Mouse (Mus musculus) embryonic facial prominence, embryonic 12.5 days (tissue): ENCODE measurements around the gene Gm42669. TPM values are rescaled to one million over a fixed set of nuclear protein-coding genes. Genes with fewer than 3 reads are reported as not detected.

ENCODE experiments used
- ATAC-seq: fragments of 200-750 bp; cut with Nextera tagmentation; 2 replicates; pipeline ENCODE4 v1.8.0; 2017; ENCODE audit not compliant: insufficient number of reproducible peaks, insufficient read depth, low FRiP score, low TSS enrichment
- H3K27ac ChIP-seq: fragments of 300-500 bp; sonication (generic); 2 replicates; pipeline ENCODE4 v1.5.1; 2016; ENCODE audit warnings: mild to moderate bottlenecking
- H3K27me3 ChIP-seq: fragments of 300-500 bp; sonication (generic); 2 replicates; pipeline ENCODE4 v1.6.1; 2016; ENCODE audit warnings: mild to moderate bottlenecking, moderate library complexity
- H3K36me3 ChIP-seq: fragments of 300-500 bp; sonication (generic); 2 replicates; pipeline ENCODE4 v1.6.1; 2016; ENCODE audit warnings: mild to moderate bottlenecking
- H3K4me1 ChIP-seq: fragments of 300-500 bp; sonication (generic); 2 replicates; pipeline ENCODE4 v1.6.1; 2016
- H3K4me2 ChIP-seq: fragments of 300-500 bp; sonication (generic); replicated peaks from 2 replicates; pipeline ENCODE4 v1.6.1; 2016; ENCODE audit warnings: mild to moderate bottlenecking, moderate library complexity
- H3K4me3 ChIP-seq: fragments of 300-500 bp; sonication (generic); 2 replicates; pipeline ENCODE4 v1.5.1; 2016; ENCODE audit warnings: mild to moderate bottlenecking
- H3K9ac ChIP-seq: fragments of 300-500 bp; sonication (generic); 2 replicates; pipeline ENCODE4 v1.6.1; 2016; ENCODE audit warnings: mild to moderate bottlenecking, moderate library complexity
- H3K9me3 ChIP-seq: fragments of 300-500 bp; sonication (generic); 2 replicates; pipeline ENCODE4 v1.6.1; 2016; ENCODE audit warnings: mild to moderate bottlenecking, moderate library complexity
- WGBS: fragments of 180-500 bp; shearing (Covaris S2); methylation state at CpG from one replicate; pipeline ENCODE4 v1.1.7; 2016; 5-methylcytosine and 5-hydroxymethylcytosine counted together
- polyA plus RNA-seq: library from polyadenylated mRNA; unstranded; fragments of >200 nt; fragmentation: Nextera tagmentation; extraction: Ambion mirVana; gene quantifications from 2 replicates; pipeline ENCODE4 v1.2.1, GENCODE M21; 2016

Gm42669 gene
- polyA plus RNA-seq, 1 experiment from 2014 or later = 0.72 TPM

DNA sequence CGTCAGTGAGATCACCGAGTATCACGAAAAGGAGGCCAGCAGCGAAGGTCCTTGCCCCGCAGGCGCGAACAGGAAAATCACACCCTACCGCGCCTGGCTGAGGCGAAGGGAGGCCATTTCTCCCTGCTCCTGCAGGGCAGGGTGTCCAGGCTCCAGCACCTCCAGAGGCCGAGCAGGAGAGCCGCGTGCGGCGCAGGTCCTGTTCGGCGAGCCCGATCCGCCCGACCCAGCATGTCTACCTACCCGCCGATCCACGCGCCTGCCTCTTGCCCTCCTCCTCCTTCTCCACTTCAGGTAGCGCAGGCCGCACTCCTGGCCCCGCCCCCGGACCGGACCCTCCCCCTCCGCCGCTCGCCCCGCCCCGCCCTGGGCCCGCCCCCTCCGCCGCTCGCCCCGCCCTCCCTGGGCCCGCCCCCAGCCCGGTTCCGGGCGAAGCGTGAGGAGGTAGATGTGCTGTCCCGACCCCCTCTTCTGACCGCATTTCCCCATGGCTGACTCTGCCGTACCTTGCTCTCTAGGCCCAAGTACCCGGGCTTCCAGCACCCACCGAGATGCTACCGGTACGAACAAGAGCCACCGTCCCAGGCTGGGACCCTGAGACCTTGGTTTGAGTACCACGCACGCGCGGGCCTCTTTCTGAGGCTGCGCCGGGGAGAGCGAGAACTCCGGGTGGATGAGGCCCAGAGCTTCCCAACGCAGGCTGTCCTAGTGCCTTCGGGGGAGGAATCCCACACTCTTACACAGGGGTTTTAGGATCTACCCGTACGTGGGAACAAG is 90.1 kb downstream of the Gm42669 start, which contains the start of the genes Rpap2 and Glmn:
TSS of gene Rpap2 (plus strand) at position 73 of the 777 bp plus-strand sequence.
TSS of gene Glmn (minus strand) at position 588 of the 777 bp plus-strand sequence.
- peak within 1 kb of the TSS; percentile 89 for H3K27ac ChIP-seq
- peaks cover 3% of the 10 kb centered on the region; the same call in 1 of the 2 replicates for H3K4me1 ChIP-seq
- WGBS = under 1% methylated on average over 51 of the region's 64 CpGs
- H3K9ac ChIP-seq = peak within 1 kb of the TSS; percentile 69
- peaks cover 15% of the 10 kb centered on the region for H3K36me3 ChIP-seq
- ATAC-seq = peak; percentile 95
- no peaks in the 10 kb centered on the region for H3K27me3 ChIP-seq
- peak within 1 kb of the TSS; percentile 65 for H3K4me3 ChIP-seq
- peak within 1 kb of the TSS; percentile 65 for H3K4me2 ChIP-seq
- H3K9me3 ChIP-seq = no peaks in the 10 kb centered on the region

DNA sequence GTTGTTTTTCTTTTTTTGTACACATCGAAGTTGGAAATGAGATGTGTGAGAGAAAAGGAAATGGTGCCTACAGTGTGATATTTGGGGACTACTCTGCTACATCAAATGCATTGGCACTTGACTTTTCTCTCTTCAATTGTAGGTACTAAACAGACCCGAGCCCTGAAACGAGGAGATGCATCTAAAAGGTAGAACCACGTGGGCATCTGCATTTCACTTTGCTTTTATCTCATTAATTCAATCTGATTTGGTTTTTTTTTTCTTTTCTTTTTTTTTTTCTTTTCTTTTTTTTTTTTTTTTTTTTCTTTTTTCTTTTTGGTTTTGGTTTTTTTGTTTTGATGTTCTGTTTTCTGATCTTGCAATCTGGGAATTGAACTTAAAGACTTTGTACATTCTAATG is 91.0 kb downstream of the Gm42669 start:
- no peak for ATAC-seq
- Histone ChIP-seq H3K9ac (peak overlapping the region; percentile 69), H3K36me3 (peaks cover 19% of the 10 kb centered on the region), H3K4me2 (peak overlapping the region; percentile 65), H3K27me3 (no peaks in the 10 kb centered on the region), H3K4me3 (peak overlapping the region; percentile 65), H3K9me3 (no peaks in the 10 kb centered on the region), H3K27ac (no peak overlapping the region), H3K4me1 (peaks cover 3% of the 10 kb centered on the region; the same call in 1 of the 2 replicates)
- WGBS = 21% methylated on average over 4 of the region's 4 CpGs

DNA sequence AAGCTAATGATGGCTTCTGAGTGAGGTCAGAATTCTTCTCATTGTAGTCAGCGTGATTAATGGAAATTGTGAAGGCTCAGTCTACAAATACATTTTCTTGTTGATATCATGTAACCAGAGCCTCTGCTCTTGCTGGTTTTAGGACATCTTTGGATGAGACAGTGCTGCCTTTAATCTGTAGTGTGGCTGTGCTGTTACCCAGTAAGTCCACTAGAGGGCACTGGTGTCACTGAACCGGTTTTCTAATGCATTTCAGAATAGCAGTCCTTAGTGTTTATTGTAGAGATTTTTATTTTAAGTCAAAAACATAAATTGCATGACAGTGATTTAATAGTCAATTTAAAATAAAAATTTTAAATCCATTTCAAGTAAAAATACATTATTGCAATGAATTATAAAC is 103.8 kb downstream of the Gm42669 start:
- Histone ChIP-seq H3K27me3 (no peaks in the 10 kb centered on the region), H3K9me3 (no peaks in the 10 kb centered on the region), H3K4me1 (no peaks in the 10 kb centered on the region), H3K36me3 (peaks cover 31% of the 10 kb centered on the region), H3K27ac (no peak overlapping the region), H3K4me2 (no peak overlapping the region), H3K9ac (no peak overlapping the region), H3K4me3 (no peak overlapping the region)
- no peak for ATAC-seq
- 3% methylated on average over 2 of the region's 2 CpGs for WGBS

DNA sequence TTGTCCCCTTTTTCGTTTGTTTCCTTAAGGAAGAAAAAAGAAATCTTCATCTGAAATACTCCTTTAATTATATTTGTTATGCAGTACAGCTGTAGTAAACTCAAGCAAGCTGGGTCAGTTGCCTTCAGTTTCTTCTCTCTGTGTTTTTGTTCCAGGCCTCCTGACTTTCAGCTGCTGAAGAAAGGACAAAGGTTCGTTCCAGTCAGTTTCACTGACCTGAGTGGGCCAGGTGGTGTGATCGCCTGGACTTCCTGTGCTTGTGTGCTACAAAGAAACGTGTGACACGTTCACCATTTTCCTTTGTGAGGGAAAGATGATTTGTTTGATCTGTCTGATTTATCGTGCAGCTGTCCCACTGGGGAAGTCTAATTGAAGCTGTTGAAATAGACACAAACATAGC is 110.6 kb downstream of the Gm42669 start:
- Histone ChIP-seq H3K27ac (no peak overlapping the region), H3K9me3 (no peaks in the 10 kb centered on the region), H3K4me3 (no peak overlapping the region), H3K4me2 (no peak overlapping the region), H3K27me3 (no peaks in the 10 kb centered on the region), H3K4me1 (no peaks in the 10 kb centered on the region), H3K36me3 (peaks cover 50% of the 10 kb centered on the region), H3K9ac (no peak overlapping the region)
- 83% methylated on average over 6 of the region's 6 CpGs for WGBS
- ATAC-seq = no peak

DNA sequence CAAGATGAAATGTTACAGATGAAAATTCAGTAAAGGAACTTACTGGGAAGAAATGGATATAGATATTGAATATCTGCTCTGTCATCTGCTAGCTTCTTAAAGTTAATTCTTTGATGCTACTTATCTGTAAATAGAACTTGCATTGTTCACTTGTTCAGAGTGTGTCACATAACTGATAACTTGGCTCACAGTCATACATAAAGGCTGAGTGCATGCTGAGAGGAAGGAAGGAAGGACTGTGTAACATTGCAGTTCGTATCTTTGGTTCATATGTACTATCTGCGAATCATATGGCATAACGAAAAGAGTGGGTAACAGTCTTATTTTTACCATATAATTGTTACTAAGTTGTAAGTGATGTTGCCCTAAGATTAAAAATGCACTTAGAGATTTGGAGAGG is 113.9 kb downstream of the Gm42669 start:
- no peaks in the 10 kb centered on the region for H3K27me3 ChIP-seq
- H3K4me3 ChIP-seq = no peak overlapping the region
- peaks cover 42% of the 10 kb centered on the region for H3K36me3 ChIP-seq
- no peak overlapping the region for H3K4me2 ChIP-seq
- no peak overlapping the region for H3K9ac ChIP-seq
- H3K27ac ChIP-seq = no peak overlapping the region
- ATAC-seq = no peak
- WGBS = 93% methylated on average over 3 of the region's 3 CpGs
- H3K4me1 ChIP-seq = no peaks in the 10 kb centered on the region
- H3K9me3 ChIP-seq = no peaks in the 10 kb centered on the region

Other genes with a start within 250 kb of the Gm42669 start
- 25.3 and 27.5 TPM in 2 replicates for gene Tgfbr3, start 218.0 kb upstream of the Gm42669 start, polyA plus RNA-seq
- 4.8 and 5.2 TPM in 2 replicates for gene Brdt, start 176.5 kb upstream of the Gm42669 start, polyA plus RNA-seq
- gene Ephx4, start 104.9 kb upstream of the Gm42669 start, polyA plus RNA-seq = 1.5 and 1.6 TPM in 2 replicates
- not detected in 2 replicates for gene Lpcat2b, start 76.1 kb upstream of the Gm42669 start, polyA plus RNA-seq
- 6.6 and 7.0 TPM in 2 replicates for gene Btbd8, start 69.6 kb upstream of the Gm42669 start, polyA plus RNA-seq
- 0.08 and 0.11 TPM in 2 replicates for gene 1700028K03Rik, start 27.1 kb downstream of the Gm42669 start, polyA plus RNA-seq
- gene Rpap2, start 89.8 kb downstream of the Gm42669 start, polyA plus RNA-seq = 17.6 and 21.0 TPM in 2 replicates
- gene Glmn, start 90.3 kb downstream of the Gm42669 start, polyA plus RNA-seq = 42.1 and 47.8 TPM in 2 replicates
- gene Gfi1, start 218.4 kb downstream of the Gm42669 start, polyA plus RNA-seq = 0.08 TPM in 1 of 2 replicates, not detected in the other